Mouse (Mus musculus) left cerebral cortex, adult 11 months (tissue): Measurements from ENCODE around the gene Mre11a.

ENCODE experiments used
- DNase-seq: peaks from one replicate; pipeline ENCODE4 v3.0.0; 2022; ENCODE audit warnings: low spot score

Mre11a gene

DNA sequence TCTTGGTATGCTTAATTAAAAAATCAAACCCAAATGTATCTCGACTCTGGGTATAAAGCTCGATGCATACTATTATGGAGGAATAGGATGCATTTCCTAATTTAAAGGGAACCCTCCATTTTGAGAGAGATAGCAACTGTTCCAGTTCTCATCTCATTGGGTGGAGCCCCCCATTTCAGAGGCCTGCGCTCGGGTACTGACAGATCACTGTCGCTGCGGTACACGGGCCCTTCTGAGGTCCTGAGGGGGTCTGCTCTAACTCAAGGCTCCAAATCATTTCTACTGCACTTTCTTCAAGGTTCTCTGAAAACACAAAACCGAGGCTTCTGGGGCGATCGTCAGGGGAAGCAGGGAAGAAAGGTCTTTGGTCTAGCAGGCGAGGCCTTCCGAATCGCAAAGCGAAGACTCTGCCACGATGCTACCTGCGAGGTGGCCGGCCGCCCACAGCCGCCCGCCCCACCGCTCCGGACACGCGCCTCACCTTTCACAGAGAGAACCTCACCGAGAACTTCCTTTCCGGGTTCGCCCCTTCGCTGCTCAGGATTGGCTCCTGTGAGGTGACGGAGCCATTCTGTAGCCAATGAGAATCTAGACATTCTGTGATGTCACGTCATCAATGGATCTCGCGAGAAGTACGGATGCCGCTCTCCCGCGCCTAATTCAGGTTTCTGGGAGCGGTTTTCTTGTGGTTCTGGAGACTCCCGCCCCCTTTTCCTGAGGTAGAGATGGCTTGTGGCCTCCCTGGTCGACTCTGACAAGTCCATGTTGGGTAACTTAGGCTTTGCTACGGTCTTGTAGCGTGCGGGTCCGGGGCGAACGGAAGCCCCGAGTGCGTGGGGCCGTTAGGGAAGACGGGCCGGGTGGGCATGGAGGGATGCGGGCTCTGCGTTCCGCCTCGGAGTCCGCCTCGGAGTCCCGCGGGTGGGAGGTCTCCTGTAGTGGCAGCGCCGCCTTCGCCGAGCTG, at the start of gene Mre11a, which contains the start of gene Ankrd49:
Mre11a (plus strand) TSS at position 616 of the 964 bp plus-strand sequence.
Ankrd49 (minus strand) TSS at position 818 of the 964 bp plus-strand sequence.
- DNase-seq, result peak; percentile 94

- DNase-seq, result no peak
These were observed 44.8 kb upstream of the Mre11a start for GRCm38 (mm10) chr9:14739498-14740150.

GRCm38 (mm10) chr9:14740151-14740924, 44.1 kb upstream of the Mre11a start, which contains the start of gene Piwil4:
Piwil4 (minus strand) TSS chr9:14740733.
- no peak for DNase-seq

- no peak for DNase-seq
These were observed 33.5 kb upstream of the Mre11a start for GRCm38 (mm10) chr9:14750901-14751502.

GRCm38 (mm10) chr9:14751503-14752000, 32.9 kb upstream of the Mre11a start:
- no peak for DNase-seq

- DNase-seq, result no peak
These were observed 32.4 kb upstream of the Mre11a start, which contains the start of gene Fut4 for GRCm38 (mm10) chr9:14752001-14752522. Fut4 (minus strand) TSS chr9:14752393.

DNA sequence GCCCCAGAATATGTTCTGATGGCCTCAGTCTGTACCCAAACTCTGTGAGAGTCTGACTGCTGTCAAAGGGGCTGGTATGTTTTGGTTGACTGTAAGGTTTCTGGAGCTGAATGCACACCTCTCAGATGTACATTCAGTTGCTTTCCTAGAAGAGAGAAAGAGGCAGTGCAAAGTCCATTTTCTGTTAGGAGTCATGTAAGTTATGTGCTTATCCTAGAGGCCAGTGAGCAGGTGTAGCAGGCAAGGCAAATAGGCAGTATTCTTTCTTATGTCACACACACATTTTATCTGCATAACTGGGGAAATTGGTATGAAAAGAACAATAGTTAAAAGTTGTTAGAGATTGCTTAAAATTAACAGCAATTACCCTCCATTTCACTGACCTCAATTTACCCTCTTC, 30.5 kb upstream of the Mre11a start:
- DNase-seq, result no peak

DNA sequence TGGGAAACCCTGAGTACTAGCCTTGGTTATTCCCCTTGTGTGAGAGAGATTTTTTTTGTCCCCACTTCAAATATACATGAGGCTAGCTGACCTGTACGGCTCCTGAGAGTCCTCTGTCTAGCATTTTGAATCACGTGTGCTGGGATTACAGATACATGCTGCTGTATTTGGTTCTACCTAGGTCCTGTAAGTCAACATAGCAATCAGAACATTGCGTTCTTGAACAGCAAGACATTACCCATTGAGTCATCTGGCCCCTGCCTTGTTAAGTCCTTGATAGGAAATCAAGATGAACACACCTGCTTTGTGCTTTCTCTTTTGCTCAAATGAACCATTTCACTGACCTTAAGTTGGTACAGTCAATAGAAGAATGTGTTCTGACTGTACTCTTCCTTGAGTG, 30.0 kb upstream of the Mre11a start:
- no peak for DNase-seq

- DNase-seq, result no peak
These were observed 25.9 kb upstream of the Mre11a start for GRCm38 (mm10) chr9:14758590-14758989.

- no peak for DNase-seq
These were observed 25.2 kb upstream of the Mre11a start for GRCm38 (mm10) chr9:14759261-14759660.

GRCm38 (mm10) chr9:14764765-14765164, 19.7 kb upstream of the Mre11a start:
- DNase-seq, result no peak

DNA sequence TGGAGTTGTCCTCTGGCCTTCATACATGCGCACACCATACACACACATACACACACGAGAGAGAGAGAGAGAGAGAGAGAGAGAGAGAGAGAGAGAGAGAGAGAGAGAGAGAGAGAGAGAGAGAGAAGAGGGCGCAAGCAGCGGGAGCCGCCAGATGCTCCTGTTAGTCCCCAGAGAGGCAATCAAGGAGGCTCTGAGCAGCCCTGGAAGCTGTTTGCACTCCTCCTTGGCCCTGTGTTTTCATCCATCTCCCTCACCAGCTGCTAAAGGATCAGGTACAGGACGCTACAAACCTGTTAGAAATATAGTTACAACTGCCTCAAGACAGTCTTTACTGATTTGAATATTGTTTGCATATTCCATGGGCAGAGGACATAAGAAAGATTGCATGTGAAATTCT, 14.6 kb upstream of the Mre11a start:
- no peak for DNase-seq

DNA sequence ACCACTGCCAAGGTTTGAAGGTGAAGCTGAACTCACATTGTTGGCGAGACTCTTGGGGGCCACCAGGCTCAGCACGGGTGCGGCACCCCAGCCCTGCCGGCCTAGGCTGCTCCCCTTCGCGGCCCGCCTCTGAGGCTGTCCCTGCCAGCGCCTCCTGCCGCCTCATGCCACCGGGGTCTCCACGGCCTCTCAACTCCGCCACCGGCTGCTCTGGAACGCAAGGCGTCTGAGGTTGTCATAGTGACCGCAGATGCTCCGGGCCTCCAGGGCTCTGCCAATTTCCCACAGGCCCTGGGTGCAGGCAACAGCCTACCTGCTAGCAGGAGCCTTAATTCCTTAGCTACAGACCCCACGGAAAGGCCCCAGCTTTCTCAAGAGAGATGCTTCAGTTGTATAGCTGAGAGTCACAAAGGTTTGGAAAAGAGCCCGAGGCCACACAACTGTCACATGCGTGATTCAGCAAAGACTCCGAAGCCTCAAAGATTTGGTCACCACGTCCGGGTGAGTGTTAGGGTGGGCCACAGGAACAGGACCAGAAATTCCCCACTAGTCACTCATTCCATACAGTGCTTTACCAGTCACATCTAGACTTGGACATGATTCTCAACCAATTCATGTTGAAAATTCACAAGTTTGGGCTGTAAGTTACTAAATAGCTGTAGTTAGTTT, 13.5 kb upstream of the Mre11a start, which contains the start of gene 1700012B09Rik:
1700012B09Rik (minus strand) TSS at position 228 of the 669 bp plus-strand sequence.
- DNase-seq, result no peak

GRCm38 (mm10) chr9:14772074-14772473, 12.4 kb upstream of the Mre11a start:
- DNase-seq, result no peak

DNA sequence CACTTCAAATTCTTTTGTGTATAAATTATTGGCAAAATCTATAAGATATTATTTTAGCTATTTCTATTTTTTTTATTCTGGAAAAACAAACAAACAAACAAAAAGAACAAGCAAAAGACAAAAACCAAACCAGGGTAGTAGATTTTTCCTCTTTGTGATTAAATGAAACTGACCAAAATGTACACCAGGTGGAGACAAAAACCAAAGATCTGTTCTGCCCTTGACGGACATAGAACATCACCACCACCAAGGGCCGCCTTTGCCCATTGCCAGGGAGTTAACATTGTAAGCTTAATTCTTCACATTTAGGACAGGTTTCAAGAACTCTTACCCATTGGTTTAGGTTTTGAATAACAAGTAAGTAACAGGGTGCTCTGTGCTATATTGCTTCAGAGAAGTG, 10.6 kb upstream of the Mre11a start:
- no peak for DNase-seq

DNA sequence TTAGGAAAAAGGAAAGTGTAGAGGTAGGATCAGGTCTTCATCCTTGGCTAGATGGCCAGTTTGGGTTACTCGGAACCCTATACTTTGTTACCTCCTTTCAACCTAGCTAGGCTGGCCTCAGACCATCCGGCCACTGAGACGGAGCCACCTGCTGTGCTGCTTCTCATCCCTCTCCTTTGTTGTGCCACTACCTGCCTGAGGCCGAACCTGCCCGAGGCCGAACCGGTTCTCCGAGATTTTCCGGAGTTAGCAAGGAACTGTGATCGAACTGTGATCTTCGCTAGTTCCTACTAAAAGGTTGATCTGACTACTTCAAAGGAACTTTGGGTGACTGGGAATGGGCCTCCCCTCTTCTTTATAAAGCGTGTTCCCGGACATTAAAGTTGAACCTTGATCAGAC, 6.1 kb upstream of the Mre11a start:
- no peak for DNase-seq

GRCm38 (mm10) chr9:14787356-14787755, 2.9 kb downstream of the Mre11a start:
- no peak for DNase-seq

DNA sequence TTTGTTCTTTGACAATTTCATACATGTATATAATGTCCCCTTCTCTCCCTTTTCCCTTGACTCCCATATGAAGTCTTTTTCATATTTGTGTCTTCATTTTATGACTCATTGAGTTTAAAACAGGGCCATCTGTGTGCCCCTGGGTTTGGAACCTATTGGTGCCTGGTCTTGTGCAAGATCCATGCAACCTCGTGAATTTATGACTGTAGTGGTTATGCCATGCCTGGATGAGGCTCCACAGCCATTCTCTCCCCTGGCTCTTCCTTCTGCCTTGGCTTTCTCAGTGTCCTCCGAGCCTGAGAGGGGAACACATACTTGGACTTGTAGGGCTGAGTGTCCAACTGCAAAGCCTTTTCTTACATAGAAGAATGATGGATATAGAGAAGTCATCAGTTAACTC, 21.3 kb downstream of the Mre11a start:
- no peak for DNase-seq

DNA sequence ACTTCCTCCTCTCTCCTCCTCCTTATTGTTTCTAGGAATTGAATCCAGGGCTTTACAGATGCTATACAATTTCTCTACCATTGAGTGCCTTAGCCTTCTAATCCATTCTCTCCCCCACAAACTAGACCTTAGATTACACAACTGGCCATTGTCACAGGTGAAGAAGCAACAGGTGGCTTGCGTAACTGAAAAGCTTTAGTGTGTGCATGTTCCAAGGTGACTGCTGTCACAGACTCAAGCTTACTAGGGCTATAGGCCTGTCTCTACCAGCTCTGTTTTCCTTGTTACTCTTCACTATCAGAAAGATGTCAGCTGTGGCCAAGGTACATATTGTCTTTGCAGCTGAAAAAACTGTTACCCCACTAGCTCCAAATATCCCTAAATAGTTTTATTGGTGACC, 22.3 kb downstream of the Mre11a start:
- no peak for DNase-seq

GRCm38 (mm10) chr9:14810111-14810510, 25.7 kb downstream of the Mre11a start:
- peak; percentile 25 for DNase-seq

DNA sequence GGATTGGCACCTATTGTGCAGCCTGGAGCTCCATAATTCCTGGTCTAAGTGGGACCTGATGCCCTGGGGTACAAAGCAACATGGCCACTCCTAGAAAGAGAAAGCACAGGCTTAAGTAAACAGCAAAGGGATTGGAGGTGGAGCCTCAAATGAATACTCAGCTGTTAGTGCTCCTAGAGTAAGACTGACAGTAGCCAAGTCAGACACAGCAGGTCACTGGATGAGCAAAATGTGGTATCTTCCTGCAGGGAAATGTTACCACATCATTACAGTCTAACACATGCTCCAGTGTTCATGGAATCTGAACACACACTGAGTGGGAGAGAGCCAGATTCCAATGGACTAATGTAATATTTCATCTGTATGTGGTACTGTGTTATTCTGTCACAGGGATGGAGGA, 36.9 kb downstream of the Mre11a start:
- DNase-seq, result no peak
